Mouse (Mus musculus) MEL (cell line): ENCODE results near the gene Steap4. TPM values are rescaled to one million over a fixed set of nuclear protein-coding genes. Genes with fewer than 3 reads are reported as not detected.

Experiments
- DNase-seq: peaks from one replicate; pipeline ENCODE4 v3.0.0; 2011; ENCODE audit warnings: low read depth, low spot score
- H3K27ac ChIP-seq: 2 replicates; pipeline ENCODE4 v1.5.1; 2012; ENCODE audit warnings: low read depth, mild to moderate bottlenecking, control low read depth, low read length, moderate library complexity; ENCODE audit not compliant: control insufficient read depth
- H3K27me3 ChIP-seq, 2 experiments: fragments of 150-350 bp in 1 of 2; sonication (generic) in 1 of 2; 2 replicates each; pipeline ENCODE4 v1.6.1; 2012; ENCODE audit warnings: low read length in 2 of 2, mild to moderate bottlenecking in 2 of 2, improper control_type of control experiment in 1 of 2, moderate library complexity in 1 of 2; ENCODE audit not compliant: insufficient read depth in 2 of 2, control insufficient read depth in 1 of 2
- H3K36me3 ChIP-seq, 2 experiments: 2 replicates each; pipeline ENCODE4 v1.6.1; 2012 to 2014; ENCODE audit warnings: low read length in 2 of 2, improper control_type of control experiment in 1 of 2, inconsistent platforms in 1 of 2, mild to moderate bottlenecking in 1 of 2; ENCODE audit not compliant: insufficient read depth in 2 of 2, control insufficient read depth in 1 of 2
- H3K4me1 ChIP-seq, 2 experiments: fragments of 150-350 bp in 1 of 2; sonication (generic) in 1 of 2; 2 replicates each; pipeline ENCODE4 v1.6.1; 2012; ENCODE audit warnings: low read length in 2 of 2, improper control_type of control experiment in 1 of 2, mild to moderate bottlenecking in 1 of 2; ENCODE audit not compliant: insufficient read depth in 2 of 2, control insufficient read depth in 1 of 2
- H3K4me3 ChIP-seq, 2 experiments: fragments of 150-350 bp in 1 of 2; sonication (generic) in 1 of 2; 2 replicates each; pipeline ENCODE4 v1.5.1; 2012; ENCODE audit warnings: low read depth in 2 of 2, low read length in 2 of 2, mild to moderate bottlenecking in 2 of 2, moderate library complexity in 2 of 2, control low read depth in 1 of 2, improper control_type of control experiment in 1 of 2; ENCODE audit not compliant: control insufficient read depth in 1 of 2, insufficient read depth in 1 of 2
- H3K79me2 ChIP-seq: 2 replicates; pipeline ENCODE4 v1.6.1; 2012; ENCODE audit warnings: mild to moderate bottlenecking, low read length, moderate library complexity; ENCODE audit not compliant: control insufficient read depth, poor library complexity, insufficient read depth
- H3K9ac ChIP-seq: 2 replicates; pipeline ENCODE4 v1.6.1; 2012; ENCODE audit warnings: low read depth, mild to moderate bottlenecking, control low read depth, low read length, moderate library complexity; ENCODE audit not compliant: control insufficient read depth, poor library complexity, severe bottlenecking
- H3K9me3 ChIP-seq: fragments of 150-350 bp; sonication (generic); replicated peaks from 2 replicates; pipeline ENCODE4 v1.6.1; 2012; ENCODE audit warnings: mild to moderate bottlenecking, low read length, improper control_type of control experiment, moderate library complexity; ENCODE audit not compliant: insufficient read depth
- BHLHE40 ChIP-seq: IDR thresholded peaks from 2 replicates; pipeline ENCODE4 v1.6.1; 2012; ENCODE audit warnings: low read depth, mild to moderate bottlenecking, inconsistent platforms, low read length, improper control_type of control experiment, borderline replicate concordance
- CHD1 ChIP-seq: IDR thresholded peaks from 2 replicates; pipeline ENCODE4 v1.6.1; 2012; ENCODE audit warnings: low read depth, mild to moderate bottlenecking, inconsistent platforms, low read length, improper control_type of control experiment
- CTCF ChIP-seq, 3 experiments: IDR thresholded peaks in 2 of 3; conservative IDR thresholded peaks in 1 of 3; 2 replicates each; pipeline ENCODE4 v1.5.1; 2011 to 2012; ENCODE audit warnings: low read length in 3 of 3, low read depth in 2 of 3, mild to moderate bottlenecking in 2 of 3, improper control_type of control experiment in 1 of 3, inconsistent platforms in 1 of 3, mixed read lengths in 1 of 3, moderate library complexity in 1 of 3; ENCODE audit not compliant: control insufficient read depth in 1 of 3, insufficient read depth in 1 of 3, poor library complexity in 1 of 3, severe bottlenecking in 1 of 3
- ETS1 ChIP-seq: IDR thresholded peaks from 2 replicates; pipeline ENCODE4 v1.6.1; 2012; ENCODE audit warnings: low read depth, mild to moderate bottlenecking, inconsistent platforms, low read length, improper control_type of control experiment, moderate library complexity
- GABPA ChIP-seq: IDR thresholded peaks from 2 replicates; pipeline ENCODE4 v1.6.1; 2012; ENCODE audit warnings: low read depth, mild to moderate bottlenecking, inconsistent platforms, low read length, improper control_type of control experiment, moderate library complexity
- GATA1 ChIP-seq: IDR thresholded peaks from 2 replicates; pipeline ENCODE4 v1.6.1; 2011; ENCODE audit warnings: low read depth, low read length, improper control_type of control experiment
- HCFC1 ChIP-seq: IDR thresholded peaks from 2 replicates; pipeline ENCODE4 v1.6.1; 2012; ENCODE audit warnings: low read depth, mild to moderate bottlenecking, inconsistent platforms, low read length, improper control_type of control experiment, moderate library complexity
- KAT2A ChIP-seq: conservative IDR thresholded peaks from 2 replicates; pipeline ENCODE4 v1.6.1; 2012; ENCODE audit warnings: low read depth, low read length, improper control_type of control experiment, inconsistent platforms
- MAFK ChIP-seq: IDR thresholded peaks from 2 replicates; pipeline ENCODE4 v1.6.1; 2011; ENCODE audit warnings: low read depth, mild to moderate bottlenecking, low read length, improper control_type of control experiment, borderline replicate concordance
- MAX ChIP-seq: IDR thresholded peaks from 2 replicates; pipeline ENCODE4 v1.6.1; 2011; ENCODE audit warnings: low read length, improper control_type of control experiment
- MAZ ChIP-seq: IDR thresholded peaks from 2 replicates; pipeline ENCODE4 v1.6.1; 2012; ENCODE audit warnings: low read depth, mild to moderate bottlenecking, inconsistent platforms, low read length, improper control_type of control experiment
- NELFE ChIP-seq: IDR thresholded peaks from 2 replicates; pipeline ENCODE4 v1.6.1; 2011; ENCODE audit warnings: low read depth, low read length, improper control_type of control experiment
- NRF1 ChIP-seq: IDR thresholded peaks from 2 replicates; pipeline ENCODE4 v1.6.1; 2014; ENCODE audit warnings: low read depth, mild to moderate bottlenecking, inconsistent platforms, low read length, improper control_type of control experiment, moderate library complexity; ENCODE audit not compliant: poor library complexity, insufficient read depth, severe bottlenecking
- POLR2A ChIP-seq, 2 experiments: IDR thresholded peaks; 2 replicates each; pipeline ENCODE4 v1.6.1; 2011 to 2012; ENCODE audit warnings: low read length in 2 of 2, mild to moderate bottlenecking in 2 of 2, control low read depth in 1 of 2, improper control_type of control experiment in 1 of 2, low read depth in 1 of 2, moderate library complexity in 1 of 2; ENCODE audit not compliant: control insufficient read depth in 1 of 2, insufficient read depth in 1 of 2, poor library complexity in 1 of 2
- POLR2AphosphoS5 ChIP-seq: IDR thresholded peaks from 2 replicates; pipeline ENCODE4 v1.6.1; 2012; ENCODE audit warnings: low read depth, borderline replicate concordance, mild to moderate bottlenecking, inconsistent platforms, low read length, moderate library complexity, mixed read lengths
- RAD21 ChIP-seq: IDR thresholded peaks from 2 replicates; pipeline ENCODE4 v1.6.1; 2011; ENCODE audit warnings: mild to moderate bottlenecking, low read depth, low read length, improper control_type of control experiment
- RCOR1 ChIP-seq: IDR thresholded peaks from 2 replicates; pipeline ENCODE4 v1.6.1; 2012; ENCODE audit warnings: low read depth, mild to moderate bottlenecking, inconsistent platforms, low read length, improper control_type of control experiment
- SMC3 ChIP-seq: IDR thresholded peaks from 2 replicates; pipeline ENCODE4 v1.6.1; 2011; ENCODE audit warnings: low read depth, low read length, improper control_type of control experiment
- TAL1 ChIP-seq: IDR thresholded peaks from 2 replicates; pipeline ENCODE4 v1.6.1; 2012; ENCODE audit warnings: mild to moderate bottlenecking, inconsistent platforms, low read length, moderate library complexity, mixed read lengths
- UBTF ChIP-seq: IDR thresholded peaks from 2 replicates; pipeline ENCODE4 v1.6.1; 2012; ENCODE audit warnings: low read depth, mild to moderate bottlenecking, inconsistent platforms, low read length, improper control_type of control experiment, moderate library complexity, borderline replicate concordance; ENCODE audit not compliant: insufficient read depth
- ZC3H11A ChIP-seq: IDR thresholded peaks from 2 replicates; pipeline ENCODE4 v1.6.1; 2012; ENCODE audit warnings: low read depth, mild to moderate bottlenecking, inconsistent platforms, low read length, improper control_type of control experiment
- ZKSCAN1 ChIP-seq: IDR thresholded peaks from 2 replicates; pipeline ENCODE4 v1.6.1; 2012; ENCODE audit warnings: low read depth, mild to moderate bottlenecking, inconsistent platforms, low read length, improper control_type of control experiment, moderate library complexity
- ZNF384 ChIP-seq: IDR thresholded peaks from 2 replicates; pipeline ENCODE4 v1.6.1; 2012; ENCODE audit warnings: low read depth, mild to moderate bottlenecking, inconsistent platforms, low read length, improper control_type of control experiment
- polyA plus RNA-seq, 2 experiments: library from polyadenylated mRNA; stranded (reverse) in 1 of 2; unstranded in 1 of 2; fragments of >175 nt in 1 of 2; fragments of >200 nt in 1 of 2; gene quantifications; 2 replicates each; pipeline versions ENCODE4 v1.2.1 to v1.2.4; 2012; ENCODE audit warnings: low replicate concordance in 2 of 2, low read depth in 1 of 2; ENCODE audit not compliant: insufficient read length in 2 of 2, insufficient read depth in 1 of 2, missing spikeins in 1 of 2
- total RNA-seq: library from RNA; depleted of rRNA; stranded (reverse); fragments of 300-350 nt; gene quantifications from 2 replicates; pipeline ENCODE4 v1.2.3, GENCODE M21; 2012

Gene Steap4
- total and polyA plus RNA-seq, 3 experiments = not detected

DNA sequence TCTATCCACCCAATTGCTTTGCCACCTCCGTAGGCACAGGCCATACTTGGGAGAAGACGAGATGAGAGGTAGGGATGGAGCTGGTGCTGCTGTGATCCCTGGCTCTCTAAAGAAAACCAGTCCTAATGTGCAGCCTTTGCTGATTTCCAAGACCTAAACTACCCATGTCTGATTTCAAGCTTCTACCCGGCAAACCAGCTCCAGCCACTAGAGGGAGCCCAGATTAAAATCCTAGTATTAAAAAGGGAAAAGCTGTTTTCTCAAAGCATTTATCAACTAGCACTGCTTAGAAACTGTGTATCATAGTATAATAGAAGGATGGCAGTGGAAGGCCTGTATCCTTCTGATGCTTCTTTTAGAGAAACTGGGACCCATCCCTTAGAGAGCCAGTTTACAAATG is 5.0 kb downstream of the Steap4 start:
- no peak overlapping the region for H3K4me3 ChIP-seq
- no peaks in the 10 kb centered on the region for H3K4me1 ChIP-seq
- no peak overlapping the region for H3K9ac ChIP-seq
- H3K36me3 ChIP-seq = no peaks in the 10 kb centered on the region
- TF ChIP-seq RAD21 (peak; percentile 39), SMC3 (peak; percentile 64), CTCF (IDR thresholded peaks at IDR 0.05 in 2 of 3, conservative IDR thresholded peaks at IDR 0.05 in 1 of 3; ENCODE audit: control insufficient read depth in 1 of 3, insufficient read depth in 1 of 3, low read depth in 2 of 3, low read length in 3 of 3, poor library complexity in 1 of 3, severe bottlenecking in 1 of 3) (peak; percentile 47 to 60 (median 55)), TAL1 (no peak), MAX (no peak)
- no peaks in the 10 kb centered on the region for H3K79me2 ChIP-seq
- no peak overlapping the region for H3K27ac ChIP-seq
- peak; percentile 27 for DNase-seq
- H3K9me3 ChIP-seq = no peaks in the 10 kb centered on the region
- H3K27me3 ChIP-seq = no peaks in the 10 kb centered on the region; a peak in 1 of 4 replicates

DNA sequence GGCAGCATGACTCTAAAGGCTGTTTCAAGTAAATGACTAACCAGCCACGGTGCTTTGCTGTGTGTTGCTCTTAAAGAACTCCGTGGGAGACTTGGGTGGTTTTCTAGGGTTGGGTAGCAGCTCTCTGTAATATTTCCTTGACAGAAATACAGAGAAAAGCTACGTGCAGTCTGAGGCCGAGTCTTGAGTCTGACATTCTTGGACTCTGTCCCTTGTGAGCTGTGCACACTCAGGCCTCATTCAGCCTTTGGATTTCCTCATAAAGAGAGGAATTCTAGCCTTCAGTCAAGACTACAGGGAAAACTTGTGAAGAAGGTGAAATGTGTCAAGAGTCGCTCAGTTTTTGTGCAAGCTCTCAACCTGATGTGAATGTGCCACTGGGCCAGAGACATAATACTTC is 7.9 kb downstream of the Steap4 start:
- Histone ChIP-seq H3K9ac (no peak overlapping the region), H3K36me3 (no peaks in the 10 kb centered on the region), H3K27me3 (no peaks in the 10 kb centered on the region; a peak in 1 of 4 replicates), H3K79me2 (no peaks in the 10 kb centered on the region), H3K4me3 (no peak overlapping the region), H3K4me1 (no peaks in the 10 kb centered on the region), H3K27ac (no peak overlapping the region), H3K9me3 (no peaks in the 10 kb centered on the region)
- no peak for DNase-seq
- TF ChIP-seq NELFE (no peak), GABPA (no peak), ZKSCAN1 (no peak), ZNF384 (no peak), MAFK (no peak), GATA1 (no peak), ZC3H11A (no peak), KAT2A (no peak), NRF1 (no peak), HCFC1 (no peak), POLR2A (IDR thresholded peaks at IDR 0.05; ENCODE audit: control insufficient read depth in 1 of 2, insufficient read depth in 1 of 2, low read depth in 1 of 2, low read length in 2 of 2, poor library complexity in 1 of 2) (no peak), CHD1 (no peak), POLR2AphosphoS5 (no peak), UBTF (no peak), ETS1 (no peak), MAZ (no peak), TAL1 (no peak), BHLHE40 (no peak), RCOR1 (no peak)
